Mouse (Mus musculus): ENCODE results near the gene Vmn1r45. TPM values are rescaled to one million over a fixed set of nuclear protein-coding genes. Genes with fewer than 3 reads are reported as not detected.
"Not testable (repeated sequence)": the region's sequence is repeated elsewhere in the genome, so short reads cannot be mapped to it uniquely, and the experiment has no call there.

Gene Vmn1r45
- polyA plus RNA-seq (2015; fragmentation: Nextera tagmentation; extraction: Ambion mirVana), result not detected in 2 replicates

DNA sequence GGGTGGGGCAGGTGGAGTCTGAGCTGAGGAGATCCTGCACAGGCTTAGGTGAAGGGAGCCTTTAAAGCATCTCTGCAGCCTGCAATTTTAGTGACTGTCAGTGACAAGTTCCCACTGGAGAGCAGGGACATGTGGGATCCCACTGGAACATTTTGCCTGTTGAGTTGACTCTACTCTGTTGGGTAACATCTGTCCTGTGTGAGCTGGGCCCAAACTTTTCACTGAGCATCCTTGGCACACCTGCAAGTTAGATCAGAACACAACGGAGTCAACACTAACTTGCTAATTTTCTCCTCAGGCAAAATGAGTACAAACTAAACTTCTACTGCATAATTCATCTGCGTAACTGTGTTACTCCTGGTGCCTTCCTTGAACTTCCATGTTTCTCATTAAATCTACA lies at the start of gene Vmn1r45:
Gene Vmn1r45 (minus strand): TSS at position 101 of the 400 bp plus-strand sequence.
- H3K9ac ChIP-seq; H3K4me3 ChIP-seq; ATAC-seq (ENCODE audit: low read depth); H3K27me3 ChIP-seq; H3K36me3 ChIP-seq; H3K27ac ChIP-seq (replicated peaks); H3K4me2 ChIP-seq; H3K4me1 ChIP-seq (replicated peaks); H3K9me3 ChIP-seq: not testable (repeated sequence)
- WGBS, result 87% methylated on average over 2 of the region's 2 CpGs

DNA sequence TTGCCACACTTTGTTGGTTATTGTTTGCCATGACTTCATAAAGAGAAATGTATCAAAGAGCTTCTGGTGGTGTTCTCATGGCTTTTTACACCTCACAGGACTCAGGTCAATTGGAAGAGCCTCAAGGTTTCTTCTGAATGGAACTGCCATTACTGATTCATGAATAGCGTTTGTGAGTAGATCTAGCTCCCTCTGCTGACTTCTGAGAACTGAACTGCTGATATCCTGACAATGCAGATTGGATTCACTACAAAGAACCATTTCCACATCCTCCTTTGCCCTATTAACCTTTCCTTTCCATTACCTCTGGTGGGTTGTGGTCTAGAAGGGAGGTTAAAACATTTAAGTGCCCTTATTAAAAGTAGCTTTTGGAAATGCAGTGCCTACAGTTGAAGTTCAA lies 45.6 kb upstream of the Vmn1r45 start:
- H3K4me2 ChIP-seq, result no peak overlapping the region
- H3K4me1 ChIP-seq (replicated peaks), result no peaks in the 10 kb centered on the region
- H3K4me3 ChIP-seq, result no peak overlapping the region
- no peaks in the 10 kb centered on the region for H3K27me3 ChIP-seq
- no peak for ATAC-seq (ENCODE audit: low read depth)
- 15% methylated on average over 1 of the region's 1 CpGs for WGBS
- H3K9ac ChIP-seq, result no peak overlapping the region
- H3K9me3 ChIP-seq, result peaks cover 4% of the 10 kb centered on the region; the same call in 1 of the 2 replicates
- no peak overlapping the region for H3K27ac ChIP-seq (replicated peaks)
- H3K36me3 ChIP-seq, result no peaks in the 10 kb centered on the region

DNA sequence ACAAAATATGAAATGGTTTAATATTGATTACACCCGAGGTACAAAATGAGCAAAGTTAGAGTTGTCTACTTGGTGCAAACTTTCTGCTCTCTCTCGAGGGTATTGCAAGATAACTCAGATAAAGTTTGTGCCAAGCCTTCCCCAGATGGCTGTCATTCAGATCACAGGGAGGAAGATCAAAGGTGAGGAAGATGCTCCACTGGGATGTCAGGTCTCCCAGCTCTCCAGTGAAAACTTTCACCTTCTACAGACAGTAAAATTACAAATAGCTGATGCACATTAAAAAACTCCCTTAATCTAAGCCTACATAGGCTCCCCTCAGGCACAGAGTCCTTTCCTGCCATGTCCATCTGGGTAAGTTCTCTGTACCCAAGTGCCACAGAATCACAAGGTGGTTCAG lies 28.6 kb upstream of the Vmn1r45 start, which contains the start of gene Vmn1r46:
Gene Vmn1r46 (plus strand): TSS at position 301 of the 400 bp plus-strand sequence.
- WGBS, result 65% methylated on average over 2 of the region's 2 CpGs
- no peak within 1 kb of the TSS for H3K4me2 ChIP-seq

DNA sequence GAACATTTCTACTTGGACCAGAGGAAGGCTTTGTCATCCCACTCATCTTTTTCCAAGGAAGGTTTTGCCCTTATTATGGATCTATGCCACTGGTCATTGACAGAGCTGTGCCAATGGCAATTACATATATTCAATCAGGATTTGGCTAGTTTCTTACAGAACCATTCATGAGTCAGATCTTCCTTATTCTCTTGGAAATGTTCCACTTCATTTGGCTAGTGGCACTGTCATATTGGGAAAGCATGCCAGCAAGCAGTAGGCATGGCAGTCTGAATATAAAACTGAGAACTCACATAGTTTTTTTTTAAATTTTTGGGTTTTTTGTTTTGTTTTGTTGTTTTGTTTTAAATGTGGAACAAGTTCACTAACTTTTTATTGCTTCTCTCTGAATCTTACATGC lies 25.9 kb upstream of the Vmn1r45 start:
- no peak for ATAC-seq (ENCODE audit: low read depth)

More for the DNA sequence above, 28.6 kb upstream of the Vmn1r45 start, which contains the start of gene Vmn1r46:
- H3K27me3 ChIP-seq, result no peaks in the 10 kb centered on the region
- H3K4me1 ChIP-seq (replicated peaks), result no peaks in the 10 kb centered on the region
- ATAC-seq (ENCODE audit: low read depth), result no peak
- no peaks in the 10 kb centered on the region for H3K36me3 ChIP-seq
- peaks cover 28% of the 10 kb centered on the region for H3K9me3 ChIP-seq
- H3K9ac ChIP-seq, result no peak within 1 kb of the TSS
- H3K4me3 ChIP-seq, result no peak within 1 kb of the TSS
- no peak within 1 kb of the TSS for H3K27ac ChIP-seq (replicated peaks)

DNA sequence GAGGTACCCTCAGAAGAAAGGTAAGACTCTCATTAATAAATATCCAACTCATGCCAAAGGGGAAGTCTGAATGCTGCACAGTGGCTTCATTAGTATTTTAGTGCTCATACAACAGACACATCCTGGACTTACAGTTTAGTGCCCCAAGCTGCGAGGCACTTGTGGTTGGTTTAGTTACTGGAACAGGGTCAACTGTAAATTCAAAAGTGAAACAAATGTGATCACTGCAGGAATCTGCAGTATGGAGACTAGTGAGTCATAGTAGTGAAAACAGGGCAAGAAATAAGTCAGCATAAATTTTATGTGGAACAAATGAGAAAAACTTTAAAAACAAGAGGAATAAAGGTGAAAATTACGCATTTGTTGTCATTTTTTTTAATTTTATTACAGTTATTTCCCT lies 13.2 kb upstream of the Vmn1r45 start:
- WGBS, result 66% methylated on average over 2 of the region's 2 CpGs
- ATAC-seq (ENCODE audit: low read depth), result no peak
- peaks cover 16% of the 10 kb centered on the region; the same call in 1 of the 2 replicates for H3K9me3 ChIP-seq

More for the DNA sequence above, 25.9 kb upstream of the Vmn1r45 start:
- Histone ChIP-seq H3K9me3 (peaks cover 25% of the 10 kb centered on the region), H3K36me3 (no peaks in the 10 kb centered on the region), H3K9ac (no peak overlapping the region), H3K4me1 (replicated peaks) (no peaks in the 10 kb centered on the region), H3K27ac (replicated peaks) (no peak overlapping the region), H3K4me3 (no peak overlapping the region), H3K4me2 (no peak overlapping the region), H3K27me3 (no peaks in the 10 kb centered on the region)

DNA sequence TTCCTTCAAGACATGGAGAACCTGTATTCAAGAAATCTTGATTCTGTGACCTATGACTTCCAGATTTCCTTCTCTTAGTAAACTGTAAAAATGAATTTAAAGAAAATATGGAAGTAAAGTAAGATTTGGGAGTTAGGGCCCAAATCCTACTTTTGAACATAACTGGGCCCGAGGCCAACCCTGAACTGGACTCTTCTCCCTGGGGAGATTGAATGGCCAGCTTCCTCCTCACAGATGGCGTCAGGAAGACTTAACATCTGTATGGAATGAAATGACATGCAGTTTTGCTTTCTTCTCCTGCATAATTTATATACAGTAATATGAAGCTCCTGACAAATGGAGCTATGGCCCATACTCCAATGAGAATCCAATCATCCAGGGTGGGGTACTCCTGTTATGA lies 528 bp upstream of the Vmn1r45 start:
- no peaks in the 10 kb centered on the region for H3K27me3 ChIP-seq
- H3K9me3 ChIP-seq, result no peaks in the 10 kb centered on the region
- H3K4me1 ChIP-seq (replicated peaks), result no peaks in the 10 kb centered on the region
- H3K36me3 ChIP-seq, result no peaks in the 10 kb centered on the region
- WGBS, result 82% methylated on average over 2 of the region's 2 CpGs
- no peak overlapping the region for H3K4me3 ChIP-seq
- H3K9ac ChIP-seq, result no peak overlapping the region
- no peak for ATAC-seq (ENCODE audit: low read depth)
- no peak overlapping the region for H3K27ac ChIP-seq (replicated peaks)
- no peak overlapping the region for H3K4me2 ChIP-seq

More for the DNA sequence above, 13.2 kb upstream of the Vmn1r45 start:
- H3K36me3 ChIP-seq, result no peaks in the 10 kb centered on the region
- no peak overlapping the region for H3K4me2 ChIP-seq
- H3K4me3 ChIP-seq, result no peak overlapping the region
- H3K27me3 ChIP-seq, result no peaks in the 10 kb centered on the region
- no peaks in the 10 kb centered on the region for H3K4me1 ChIP-seq (replicated peaks)
- H3K9ac ChIP-seq, result no peak overlapping the region
- H3K27ac ChIP-seq (replicated peaks), result no peak overlapping the region

DNA sequence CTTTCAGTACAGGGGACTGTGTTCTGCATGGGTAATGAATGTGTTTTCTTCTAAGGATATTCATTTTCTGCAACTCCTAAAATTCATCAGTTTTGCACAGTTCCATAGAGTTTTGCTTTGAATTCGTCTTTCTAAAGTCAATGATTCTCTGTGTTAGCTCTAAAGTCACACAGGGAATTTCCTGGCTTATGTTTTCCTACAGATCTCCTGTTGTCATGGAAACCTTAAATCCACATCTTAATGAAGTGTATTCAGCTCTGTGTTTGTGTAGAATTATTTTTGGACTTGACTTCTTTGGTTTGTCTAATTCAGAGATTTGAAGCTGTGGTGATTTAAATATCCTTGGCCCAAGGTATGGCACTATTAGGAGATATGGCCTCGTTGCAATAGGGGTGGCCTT lies 56.6 kb downstream of the Vmn1r45 start:
- Histone ChIP-seq H3K36me3 (no peaks in the 10 kb centered on the region), H3K27ac (replicated peaks) (no peak overlapping the region), H3K9ac (no peak overlapping the region), H3K9me3 (0 out of 2 replicates have a peak, but pooled peaks cover 2% of the 10 kb centered on the region), H3K27me3 (no peaks in the 10 kb centered on the region), H3K4me2 (no peak overlapping the region), H3K4me3 (no peak overlapping the region), H3K4me1 (replicated peaks) (no peaks in the 10 kb centered on the region)
- no peak for ATAC-seq (ENCODE audit: low read depth)
- 67% methylated on average over 2 of the region's 2 CpGs for WGBS

DNA sequence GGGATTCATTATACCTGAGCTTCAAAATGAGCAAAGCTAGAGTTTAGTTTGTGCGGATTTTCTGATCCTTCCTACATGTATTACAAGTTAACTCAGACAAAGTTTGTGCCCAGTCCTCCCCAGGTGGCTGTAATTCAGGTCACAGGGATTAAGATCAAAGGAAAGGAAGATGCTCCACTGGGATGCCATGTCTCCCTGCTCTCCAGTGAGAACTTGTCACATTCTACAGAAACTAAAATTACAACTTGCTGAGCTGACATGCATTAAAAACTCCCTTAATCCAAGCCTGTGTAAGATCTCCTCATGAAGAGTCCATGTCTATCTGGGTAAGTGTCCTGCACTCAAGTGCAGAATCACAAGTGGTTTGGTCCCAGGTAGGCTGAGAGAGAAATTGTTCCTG lies 57.0 kb downstream of the Vmn1r45 start, which contains the start of gene Vmn1r44:
Gene Vmn1r44 (plus strand): TSS at position 301 of the 400 bp plus-strand sequence.
- H3K4me2 ChIP-seq, result no peak within 1 kb of the TSS
- H3K9me3 ChIP-seq, result 0 out of 2 replicates have a peak, but pooled peaks cover 2% of the 10 kb centered on the region
- H3K9ac ChIP-seq, result no peak within 1 kb of the TSS
- WGBS, result 81% methylated on average over 1 of the region's 1 CpGs
- H3K27me3 ChIP-seq, result no peaks in the 10 kb centered on the region
- H3K4me3 ChIP-seq, result no peak within 1 kb of the TSS
- H3K36me3 ChIP-seq, result no peaks in the 10 kb centered on the region
- ATAC-seq (ENCODE audit: low read depth), result no peak
- no peaks in the 10 kb centered on the region for H3K4me1 ChIP-seq (replicated peaks)
- no peak within 1 kb of the TSS for H3K27ac ChIP-seq (replicated peaks)

Other genes with a start within 250 kb of the Vmn1r45 start
- not detected in 2 replicates for gene Vmn1r40, start 233.1 kb downstream of the Vmn1r45 start, polyA plus RNA-seq (2015; fragmentation: Nextera tagmentation; extraction: Ambion mirVana)
- not detected in 2 replicates for gene Vmn1r41, start 199.8 kb downstream of the Vmn1r45 start, polyA plus RNA-seq (2015; fragmentation: Nextera tagmentation; extraction: Ambion mirVana)
- not detected in 2 replicates for gene Vmn1r42, start 64.2 kb downstream of the Vmn1r45 start, polyA plus RNA-seq (2015; fragmentation: Nextera tagmentation; extraction: Ambion mirVana)
- not detected in 2 replicates for gene Vmn1r43, start 64.2 kb downstream of the Vmn1r45 start, polyA plus RNA-seq (2015; fragmentation: Nextera tagmentation; extraction: Ambion mirVana)
- not detected in 2 replicates for gene Vmn1r44, start 56.9 kb downstream of the Vmn1r45 start, polyA plus RNA-seq (2015; fragmentation: Nextera tagmentation; extraction: Ambion mirVana)
- not detected in 2 replicates for gene Vmn1r46, start 28.7 kb upstream of the Vmn1r45 start, polyA plus RNA-seq (2015; fragmentation: Nextera tagmentation; extraction: Ambion mirVana)
- not detected in 2 replicates for gene Vmn1r47, start 75.5 kb upstream of the Vmn1r45 start, polyA plus RNA-seq (2015; fragmentation: Nextera tagmentation; extraction: Ambion mirVana)
- not detected in 2 replicates for gene Vmn1r48, start 96.2 kb upstream of the Vmn1r45 start, polyA plus RNA-seq (2015; fragmentation: Nextera tagmentation; extraction: Ambion mirVana)
- gene Vmn1r49, start 137.9 kb upstream of the Vmn1r45 start, polyA plus RNA-seq (2015; fragmentation: Nextera tagmentation; extraction: Ambion mirVana), result not detected in 2 replicates
- gene Vmn1r50, start 160.8 kb upstream of the Vmn1r45 start, polyA plus RNA-seq (2015; fragmentation: Nextera tagmentation; extraction: Ambion mirVana), result not detected in 2 replicates
- not detected in 2 replicates for gene Vmn1r51, start 182.0 kb upstream of the Vmn1r45 start, polyA plus RNA-seq (2015; fragmentation: Nextera tagmentation; extraction: Ambion mirVana)
- not detected in 2 replicates for gene Vmn1r52, start 234.2 kb upstream of the Vmn1r45 start, polyA plus RNA-seq (2015; fragmentation: Nextera tagmentation; extraction: Ambion mirVana)

Data from neural tube, embryonic 13.5 days (tissue).